Mouse (Mus musculus) c-Kit-positive CD71-positive TER-119-positive erythroid progenitor cells, embryonic 14.5 days (primary cell): ENCODE measurements around the gene Hist1h4a.

ENCODE experiments used
- DNase-seq: peaks from one replicate; pipeline ENCODE4 v3.0.0-alpha.2; 2013; ENCODE audit warnings: low spot score

Gene Hist1h4a

DNA sequence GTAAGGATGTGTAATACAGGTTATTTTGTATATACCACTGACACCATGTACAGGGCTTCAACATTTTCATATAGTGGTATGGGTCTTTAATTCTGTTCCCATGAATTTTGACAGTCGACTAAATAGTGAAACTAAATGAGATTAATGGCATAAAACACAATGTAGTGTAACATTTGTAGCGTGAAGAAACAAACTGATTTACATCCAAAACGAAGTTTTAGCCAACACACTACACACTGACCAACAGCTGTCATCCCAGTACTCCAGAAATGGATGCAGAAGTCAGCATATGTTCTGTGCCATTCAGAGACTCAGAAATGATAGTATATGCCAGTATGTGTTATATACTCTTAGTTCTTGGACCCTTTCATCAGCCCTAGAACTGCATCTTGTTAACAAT lies 3.1 kb downstream of the Hist1h4a start:
- DNase-seq, result peak; percentile 33

GRCm38 (mm10) chr13:23757211-23757773 lies 3.7 kb downstream of the Hist1h4a start:
- no peak for DNase-seq

- peak; percentile 98 for DNase-seq
Measured at GRCm38 (mm10) chr13:23756790-23757189, 4.2 kb downstream of the Hist1h4a start, which contains the start of gene Hist1h4b. Gene Hist1h4b, plus strand, starts transcription at chr13:23757013.

DNA sequence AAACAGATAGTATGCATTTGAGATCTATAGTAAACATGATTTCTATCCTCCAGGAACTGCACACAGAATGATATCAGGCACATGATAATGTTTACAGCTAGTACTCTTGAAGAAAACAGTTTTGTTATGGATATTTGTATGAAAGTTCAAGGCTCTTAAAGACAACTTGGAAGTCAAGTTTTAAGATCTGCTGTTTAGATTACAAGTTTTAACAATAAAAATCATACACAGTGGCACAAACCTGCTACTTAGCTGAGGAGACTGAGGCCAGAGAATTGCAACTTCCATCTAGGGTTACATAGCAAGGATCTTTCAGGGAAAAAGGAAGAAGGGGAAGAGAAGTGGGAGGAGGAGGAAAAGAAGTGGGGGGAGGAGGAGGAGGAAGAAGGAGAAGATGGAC lies 6.0 kb downstream of the Hist1h4a start:
- no peak for DNase-seq

DNA sequence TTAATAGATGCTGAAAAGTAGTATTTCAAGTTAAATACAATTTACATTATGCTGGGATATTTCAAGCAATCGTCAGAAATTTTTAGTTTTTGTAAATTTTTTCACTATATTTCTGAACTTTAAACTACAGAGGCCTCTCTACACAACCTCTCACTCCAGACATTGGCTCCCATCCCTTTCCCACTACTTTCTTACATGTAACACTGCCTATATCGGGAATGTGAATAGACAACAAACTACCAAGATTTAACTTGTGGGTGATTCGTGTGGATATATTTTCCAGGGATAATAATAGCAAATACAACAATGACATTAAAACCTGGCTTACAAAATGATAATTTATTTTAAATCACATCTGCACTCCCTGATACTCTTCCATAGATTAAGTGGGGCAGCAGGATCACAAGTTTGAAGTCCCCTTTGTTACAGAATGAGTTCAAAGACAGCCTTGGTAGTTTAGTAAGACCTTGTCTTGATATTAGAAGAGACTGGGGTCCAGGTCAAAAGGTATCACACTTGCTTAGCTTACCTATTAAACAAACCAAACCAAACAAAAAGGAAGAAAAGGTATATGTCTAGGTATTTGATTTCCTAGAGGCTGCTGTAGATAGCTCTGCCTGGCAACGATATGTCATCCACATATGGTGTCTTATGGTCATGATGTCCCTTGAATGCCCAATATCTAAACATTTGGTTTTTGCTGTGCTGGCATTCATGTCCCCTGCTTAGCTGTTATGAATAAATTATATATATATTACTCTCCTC lies 7.5 kb downstream of the Hist1h4a start:
- DNase-seq, result peak; percentile 38

GRCm38 (mm10) chr13:23752742-23753172 lies 8.3 kb downstream of the Hist1h4a start:
- DNase-seq, result peak; percentile 59

GRCm38 (mm10) chr13:23752067-23752741 lies 8.8 kb downstream of the Hist1h4a start, which contains the start of gene Hist1h3b:
Gene Hist1h3b, plus strand, starts transcription at chr13:23752267.
- peak; percentile 99 for DNase-seq

- peak; percentile 73 for DNase-seq
Measured at GRCm38 (mm10) chr13:23751478-23751956, 9.5 kb downstream of the Hist1h4a start.

- DNase-seq, result peak; percentile 93
Measured at GRCm38 (mm10) chr13:23750839-23751477, 10.1 kb downstream of the Hist1h4a start, which contains the start of gene Hist1h2ab. Gene Hist1h2ab, plus strand, starts transcription at chr13:23751126.

GRCm38 (mm10) chr13:23749563-23750121 lies 11.4 kb downstream of the Hist1h4a start:
- peak; percentile 35 for DNase-seq

DNA sequence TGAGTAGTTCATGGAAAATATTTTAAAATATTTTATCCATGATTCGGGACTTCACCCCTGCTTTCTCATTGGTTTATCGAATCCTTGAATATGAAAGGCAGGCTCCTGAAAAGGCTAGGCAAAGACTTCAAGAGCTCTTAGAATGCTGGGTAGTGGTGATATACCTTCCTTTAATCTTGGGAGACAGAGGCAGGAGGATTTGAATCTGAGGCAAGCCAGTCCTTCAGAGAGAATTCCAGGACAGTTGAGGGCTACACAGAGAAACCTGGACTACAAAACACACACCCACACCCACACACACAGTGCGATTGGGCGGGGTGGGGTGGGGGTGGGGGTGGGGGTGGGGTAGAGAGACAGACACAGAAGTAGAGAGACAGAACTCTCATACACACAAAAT lies 13.1 kb downstream of the Hist1h4a start:
- peak; percentile 69 for DNase-seq

DNA sequence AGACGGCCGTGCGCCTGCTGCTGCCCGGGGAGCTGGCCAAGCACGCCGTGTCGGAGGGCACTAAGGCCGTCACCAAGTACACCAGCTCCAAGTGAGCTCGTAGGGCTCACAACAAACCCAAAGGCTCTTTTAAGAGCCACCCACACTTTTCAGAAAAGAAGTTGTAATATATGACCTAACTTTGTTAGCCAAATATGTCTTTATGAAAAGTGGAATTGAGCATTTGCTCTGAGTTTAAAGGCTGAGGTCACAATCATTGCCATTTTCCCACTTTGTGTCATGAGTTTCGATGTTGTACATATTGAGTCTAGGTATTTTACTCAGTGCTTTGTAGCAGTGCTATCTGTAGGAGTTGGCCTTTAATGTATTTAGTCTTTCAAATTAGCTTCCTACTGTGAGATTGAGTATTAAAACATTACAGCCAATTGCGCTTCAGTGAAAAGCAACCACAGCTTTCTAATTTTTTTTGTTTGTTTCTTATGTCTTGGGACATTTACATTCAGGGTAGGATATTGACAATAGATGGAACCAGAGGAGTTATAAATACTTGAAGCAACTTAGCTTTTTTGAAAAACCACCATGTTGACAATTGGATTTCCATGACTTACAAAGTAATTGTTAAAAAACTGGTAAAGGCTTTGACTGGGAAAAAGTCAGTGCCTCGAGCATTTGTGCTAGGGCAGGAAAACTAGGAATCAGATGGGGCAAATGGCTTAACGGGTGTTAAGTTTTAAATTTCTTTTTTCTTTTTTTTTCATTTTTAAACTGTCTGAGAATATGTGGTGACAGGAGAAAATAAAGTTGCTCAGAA lies 13.7 kb downstream of the Hist1h4a start:
- DNase-seq, result peak; percentile 76

DNA sequence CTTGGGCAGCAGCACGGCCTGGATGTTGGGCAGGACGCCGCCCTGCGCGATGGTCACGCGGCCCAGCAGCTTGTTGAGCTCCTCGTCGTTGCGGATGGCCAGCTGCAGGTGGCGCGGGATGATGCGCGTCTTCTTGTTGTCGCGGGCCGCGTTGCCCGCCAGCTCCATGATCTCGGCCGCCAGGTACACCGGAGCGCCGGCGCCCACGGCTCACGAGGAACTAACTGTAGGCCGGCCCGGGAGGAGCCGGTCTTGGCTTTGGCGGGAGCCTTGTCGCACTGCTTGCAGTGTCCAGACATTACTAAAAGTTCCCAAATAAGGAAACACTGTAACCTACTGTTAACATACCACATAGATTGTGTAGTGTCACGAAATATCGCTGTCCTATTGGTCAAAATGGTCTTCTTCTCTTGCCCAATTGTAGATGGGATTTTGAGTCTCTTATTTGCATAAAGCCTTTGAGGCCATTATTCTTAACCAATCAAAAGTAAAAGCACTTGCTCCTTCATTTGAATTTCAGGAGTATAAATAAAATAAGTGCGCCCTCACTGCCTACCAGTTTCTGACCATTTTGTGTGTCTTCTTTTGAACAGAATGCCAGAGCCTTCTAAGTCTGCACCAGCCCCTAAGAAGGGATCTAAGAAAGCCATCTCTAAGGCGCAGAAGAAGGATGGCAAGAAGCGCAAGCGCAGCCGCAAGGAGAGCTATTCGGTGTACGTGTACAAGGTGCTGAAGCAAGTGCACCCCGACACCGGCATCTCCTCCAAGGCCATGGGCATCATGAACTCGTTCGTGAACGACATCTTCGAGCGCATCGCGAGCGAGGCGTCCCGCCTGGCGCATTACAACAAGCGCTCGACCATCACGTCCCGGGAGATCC lies 14.6 kb downstream of the Hist1h4a start, which contains the start of gene Hist1h2bb:
Gene Hist1h2bb (plus strand): TSS at position 534 of the 880 bp plus-strand sequence.
- DNase-seq, result peak; percentile 96

DNA sequence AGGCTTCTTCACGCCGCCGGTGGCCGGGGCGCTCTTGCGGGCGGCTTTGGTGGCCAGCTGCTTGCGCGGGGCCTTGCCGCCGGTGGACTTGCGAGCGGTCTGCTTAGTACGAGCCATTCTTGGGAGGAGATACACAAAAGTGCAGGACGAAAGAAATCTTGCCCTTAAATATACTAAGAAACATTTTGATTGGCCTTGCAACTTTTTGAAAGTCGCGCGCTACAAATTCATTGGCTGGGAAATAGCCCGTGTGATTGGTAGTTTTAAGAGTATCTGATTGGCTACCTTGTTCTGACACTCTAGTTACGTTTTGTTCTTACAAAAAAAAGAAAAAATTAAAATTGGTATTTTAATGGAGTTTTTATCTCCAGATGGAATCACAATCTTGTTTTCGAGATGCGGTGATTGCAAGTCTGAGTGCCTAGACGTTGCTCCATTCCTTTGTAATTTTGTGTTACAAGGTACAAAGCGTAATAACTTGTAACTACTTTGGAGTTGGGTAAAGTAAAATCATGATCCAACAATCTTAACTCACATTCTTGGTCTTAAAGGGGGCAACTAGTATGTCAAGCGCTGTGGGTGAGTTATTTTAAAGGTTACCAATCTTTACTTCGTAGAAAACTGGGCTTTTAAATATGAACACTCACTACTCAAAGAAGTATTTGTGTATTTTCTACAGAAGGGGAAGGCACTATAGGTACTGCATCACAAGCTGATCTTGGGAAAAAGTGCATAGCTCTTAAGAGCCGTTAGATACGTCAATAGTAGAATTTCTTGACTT lies 15.5 kb downstream of the Hist1h4a start, which contains the start of gene Hist1h3c:
Gene Hist1h3c (minus strand): TSS at position 222 of the 781 bp plus-strand sequence.
- peak; percentile 96 for DNase-seq

- peak; percentile 72 for DNase-seq
Measured at GRCm38 (mm10) chr13:23744421-23745380, 16.3 kb downstream of the Hist1h4a start.

DNA sequence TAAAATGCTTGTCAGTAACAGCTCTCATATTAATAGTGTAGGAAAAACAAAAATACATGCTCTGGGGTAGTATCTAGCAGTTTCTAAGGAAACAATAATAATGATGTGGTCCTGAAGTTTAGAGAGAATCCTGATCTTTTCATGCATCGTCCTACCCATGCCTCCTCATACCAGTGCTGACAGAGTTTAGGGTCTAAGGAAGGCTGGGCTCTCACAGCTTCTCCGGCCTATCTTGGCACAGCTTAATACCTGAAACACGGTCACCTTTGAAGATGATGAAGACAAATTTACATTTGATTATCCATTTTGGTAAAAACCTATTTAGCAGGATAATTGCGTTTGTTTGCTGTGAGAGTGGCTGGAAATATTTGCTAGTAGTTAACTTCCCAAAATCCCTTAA lies 17.1 kb downstream of the Hist1h4a start:
- no peak for DNase-seq

- DNase-seq, result no peak
Measured at GRCm38 (mm10) chr13:23743215-23743614, 17.8 kb downstream of the Hist1h4a start.

- peak; percentile 14 for DNase-seq
Measured at GRCm38 (mm10) chr13:23742007-23742406, 19.0 kb downstream of the Hist1h4a start.
